Mouse (Mus musculus) macrophage (primary cell): ENCODE results near the gene Cd1d1. TPM values are rescaled to one million over a fixed set of nuclear protein-coding genes. Genes with fewer than 3 reads are reported as not detected.

ENCODE experiments used
- polyA plus RNA-seq: library from polyadenylated mRNA; stranded (reverse); fragments of 250-400 nt; gene quantifications from 3 replicates; pipeline ENCODE4 v1.2.4, GENCODE M21; 2018; ENCODE audit warnings: inconsistent platforms

The Cd1d1 gene
- polyA plus RNA-seq, 1 experiment from 2014 or later, result 4.1 TPM

Other genes starting within 250 kb of the Cd1d1 start
- 0.44 to 0.68 TPM (median 0.66 TPM) in 3 replicates for gene Dclk2, start 78.6 kb downstream of the Cd1d1 start, polyA plus RNA-seq
- 0.04 TPM in 1 of 3 replicates, not detected in the others for gene Kirrel, start 175.3 kb upstream of the Cd1d1 start, polyA plus RNA-seq